Mouse (Mus musculus) lung, adult 2 months (tissue): ENCODE results near the gene Zfp646.

Experiments used
- CTCF ChIP-seq: fragments of 200-500 bp; IDR thresholded peaks from 2 replicates; pipeline ENCODE4 v1.5.1; 2011; ENCODE audit warnings: mild to moderate bottlenecking, low read length, control low read depth; ENCODE audit not compliant: insufficient read depth
- POLR2A ChIP-seq: fragments of 200-500 bp; IDR thresholded peaks from 2 replicates; pipeline ENCODE4 v1.6.1; 2011; ENCODE audit warnings: low read depth, mild to moderate bottlenecking, control low read depth, low read length, borderline replicate concordance; ENCODE audit errors: extremely low read depth

- TF ChIP-seq POLR2A (no peak), CTCF (no peak)
Measured at GRCm38 (mm10) chr7:127894480-127894879, 18.5 kb downstream of the Zfp646 start.
